Mouse (Mus musculus) central nervous system, embryonic 14 days (tissue): ENCODE measurements around the gene Ilkap. TPM values are rescaled to one million over a fixed set of nuclear protein-coding genes. Genes with fewer than 3 reads are reported as not detected.

ENCODE experiments used
- polyA plus RNA-seq: library from polyadenylated mRNA; depleted of rRNA; stranded (reverse); fragments of >200 nt; gene quantifications from 2 replicates; pipeline ENCODE4 v1.2.3, GENCODE M21; 2012; rRNA removed

Gene Ilkap
- 153 and 156 TPM in 2 replicates for polyA plus RNA-seq

GRCm38 (mm10) chr1:91398260-91399062 is at the start of gene Ilkap:
Ilkap (minus strand) TSS chr1:91398815.

GRCm38 (mm10) chr1:91413898-91414594 is 15.4 kb upstream of the Ilkap start, which contains the start of gene Hes6:
Hes6 (minus strand) TSS chr1:91414038.

GRCm38 (mm10) chr1:91366215-91367108 is 32.2 kb downstream of the Ilkap start, which contains the start of gene Erfe:
Erfe (plus strand) TSS chr1:91366430.

GRCm38 (mm10) chr1:91350841-91351240 is 47.8 kb downstream of the Ilkap start, which contains the start of gene Klhl30:
Klhl30 (plus strand) TSS chr1:91351016.

Other genes with a start within 250 kb of the Ilkap start
- 2.2 and 2.7 TPM in 2 replicates for gene Ramp1, start 219.0 kb downstream of the Ilkap start, polyA plus RNA-seq
- gene Ube2f, start 148.5 kb downstream of the Ilkap start, polyA plus RNA-seq, result 61.0 and 63.6 TPM in 2 replicates
- gene Scly, start 100.5 kb downstream of the Ilkap start, polyA plus RNA-seq, result 11.5 and 12.3 TPM in 2 replicates
- 0.09 and 0.10 TPM in 2 replicates for gene Espnl, start 76.7 kb downstream of the Ilkap start, polyA plus RNA-seq
- gene Klhl30, start 47.8 kb downstream of the Ilkap start, polyA plus RNA-seq, result 0.12 and 0.85 TPM in 2 replicates
- 0.34 and 0.58 TPM in 2 replicates for gene Erfe, start 32.4 kb downstream of the Ilkap start, polyA plus RNA-seq
- gene Hes6, start 15.2 kb upstream of the Ilkap start, polyA plus RNA-seq, result 148 and 184 TPM in 2 replicates
- gene Per2, start 60.5 kb upstream of the Ilkap start, polyA plus RNA-seq, result 8.1 and 8.2 TPM in 2 replicates
- gene Traf3ip1, start 95.8 kb upstream of the Ilkap start, polyA plus RNA-seq, result 20.9 TPM in 2 replicates
- 13.3 and 14.7 TPM in 2 replicates for gene Asb1, start 141.7 kb upstream of the Ilkap start, polyA plus RNA-seq